Mouse (Mus musculus) lung, postnatal 4 days (tissue): ENCODE results near the gene Opa3.

Experiments
- DNase-seq, 2 experiments: peaks; one replicate each; pipeline ENCODE4 v3.0.0; 2021

The Opa3 gene

DNA sequence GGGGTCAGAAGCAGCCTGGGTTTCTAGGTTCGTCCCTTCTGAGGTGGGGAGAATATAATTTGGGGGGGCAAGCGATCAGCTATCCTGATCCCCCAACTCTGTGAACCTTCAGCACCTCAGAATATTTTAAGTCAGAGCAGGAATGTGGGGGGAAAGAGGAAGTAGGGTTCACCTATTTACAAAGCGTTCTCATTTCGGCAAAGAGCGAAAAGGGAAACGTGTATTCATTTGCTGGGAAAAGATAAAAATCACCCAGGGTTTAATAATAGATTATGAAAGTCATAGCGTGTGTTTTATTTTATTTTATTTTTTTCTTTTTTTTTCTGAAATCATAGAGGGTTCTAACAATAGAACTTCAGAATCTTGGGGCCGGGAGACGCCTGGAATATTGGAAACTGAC, 13.2 kb upstream of the Opa3 start:
- DNase-seq: no peak

DNA sequence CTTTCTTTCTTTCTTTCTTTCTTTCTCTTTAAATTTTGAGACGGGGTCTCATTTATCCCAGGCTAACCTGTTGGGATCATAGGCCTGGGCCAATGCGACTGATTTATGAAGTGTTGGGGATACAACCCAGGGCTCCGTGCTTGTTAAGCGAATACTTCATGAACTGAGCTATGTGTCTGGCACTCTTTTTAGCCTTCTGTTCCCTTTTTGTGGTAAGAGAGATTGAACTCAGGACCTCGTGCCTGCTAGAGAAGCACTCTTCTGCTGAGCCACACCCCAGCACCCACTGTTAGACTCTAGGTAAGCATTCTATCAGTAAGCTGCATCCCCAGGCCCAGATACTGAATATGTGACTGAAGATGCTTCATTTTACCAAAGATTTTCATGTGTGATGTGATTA, 10.6 kb upstream of the Opa3 start:
- DNase-seq: no peak

GRCm38 (mm10) chr7:19217944-19218343, 10.2 kb upstream of the Opa3 start:
- peak in 1 of 2 experiments; percentile 27 for DNase-seq

- DNase-seq: no peak
Observed at GRCm38 (mm10) chr7:19220061-19220460, 8.1 kb upstream of the Opa3 start.

- no peak for DNase-seq
Observed at GRCm38 (mm10) chr7:19222189-19222588, 5.9 kb upstream of the Opa3 start.

DNA sequence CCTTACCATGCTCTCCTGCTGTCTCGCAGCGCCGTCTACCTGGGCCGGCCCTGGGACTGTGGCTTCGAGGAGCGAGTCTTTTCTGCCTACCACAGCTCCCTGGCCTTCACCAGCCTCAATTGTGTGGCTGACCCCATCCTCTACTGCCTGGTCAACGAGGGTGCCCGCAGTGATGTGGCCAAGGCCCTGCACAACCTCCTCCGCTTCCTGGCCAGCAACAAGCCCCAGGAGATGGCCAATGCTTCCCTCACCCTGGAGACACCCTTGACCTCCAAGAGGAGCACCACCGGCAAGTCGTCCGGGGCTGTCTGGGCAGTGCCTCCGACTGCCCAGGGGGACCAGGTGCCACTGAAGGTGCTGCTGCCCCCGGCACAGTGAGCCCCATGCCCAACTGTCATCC, 5.3 kb upstream of the Opa3 start:
- DNase-seq: no peak

GRCm38 (mm10) chr7:19224933-19225332, 3.2 kb upstream of the Opa3 start:
- no peak for DNase-seq

- DNase-seq: peak; percentile 57 to 59
Observed at GRCm38 (mm10) chr7:19226817-19227797, 1.0 kb upstream of the Opa3 start.

DNA sequence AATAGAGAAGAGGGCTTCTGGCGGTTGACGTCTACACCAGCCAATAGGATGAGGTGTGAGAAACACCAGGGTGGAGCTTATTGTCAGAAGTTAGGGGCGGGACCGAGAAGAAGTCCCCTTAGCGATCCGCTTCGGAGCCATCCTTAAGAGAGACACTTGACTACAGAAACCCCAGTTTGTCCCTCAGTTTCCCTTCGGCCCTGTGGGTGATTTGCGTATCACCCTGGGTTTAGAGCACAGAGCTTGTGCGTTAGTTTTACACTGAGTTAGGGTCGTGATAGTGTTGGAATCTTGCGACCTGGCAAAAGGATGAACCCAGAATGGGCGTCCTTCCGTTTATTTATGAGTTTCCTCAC, 637 bp downstream of the Opa3 start:
- DNase-seq: no peak

DNA sequence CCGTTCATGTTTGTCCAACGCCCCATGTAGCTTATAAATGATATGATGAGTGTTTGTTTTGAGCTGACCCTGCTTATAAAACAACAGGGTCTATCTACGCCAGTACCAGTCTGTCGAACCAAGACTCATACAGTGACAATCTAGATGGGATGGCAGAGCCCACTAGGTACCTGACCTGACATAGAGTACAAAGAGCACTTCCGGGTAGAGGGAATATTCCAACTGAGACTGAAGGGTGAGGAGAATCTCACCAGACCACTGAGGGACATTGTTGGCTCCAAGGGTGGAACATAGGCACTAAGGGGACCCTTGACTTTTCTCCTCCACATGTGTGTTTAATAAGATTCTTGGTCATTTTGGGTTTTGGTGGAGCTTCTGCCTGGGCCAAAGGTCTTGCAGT, 1.3 kb downstream of the Opa3 start:
- no peak for DNase-seq

DNA sequence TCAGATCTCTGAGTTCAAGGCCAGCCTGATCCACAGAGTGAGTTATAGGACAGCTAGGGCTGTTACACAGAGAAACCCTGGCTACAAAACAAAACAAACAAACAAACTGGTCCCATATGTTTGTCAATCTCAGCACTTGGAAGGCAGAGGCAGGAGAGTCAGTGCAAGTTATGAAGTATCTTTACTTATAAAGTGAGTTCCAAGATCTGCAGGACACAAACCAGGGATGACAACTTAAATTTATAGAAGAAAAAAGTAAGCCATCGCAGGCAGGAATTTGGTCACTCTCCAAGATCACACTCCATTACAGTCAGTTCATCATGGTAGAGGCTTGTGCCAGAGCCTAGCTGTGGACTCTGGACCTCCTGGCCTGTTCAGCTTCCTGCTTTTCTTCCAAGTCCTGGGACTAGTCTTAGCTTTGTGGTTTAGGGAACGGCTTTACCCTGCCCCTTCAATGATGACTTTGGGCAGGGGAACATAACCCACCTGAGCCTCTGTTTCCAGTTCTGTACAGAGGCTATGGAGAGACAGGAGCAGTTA, 2.0 kb downstream of the Opa3 start:
- DNase-seq: no peak

DNA sequence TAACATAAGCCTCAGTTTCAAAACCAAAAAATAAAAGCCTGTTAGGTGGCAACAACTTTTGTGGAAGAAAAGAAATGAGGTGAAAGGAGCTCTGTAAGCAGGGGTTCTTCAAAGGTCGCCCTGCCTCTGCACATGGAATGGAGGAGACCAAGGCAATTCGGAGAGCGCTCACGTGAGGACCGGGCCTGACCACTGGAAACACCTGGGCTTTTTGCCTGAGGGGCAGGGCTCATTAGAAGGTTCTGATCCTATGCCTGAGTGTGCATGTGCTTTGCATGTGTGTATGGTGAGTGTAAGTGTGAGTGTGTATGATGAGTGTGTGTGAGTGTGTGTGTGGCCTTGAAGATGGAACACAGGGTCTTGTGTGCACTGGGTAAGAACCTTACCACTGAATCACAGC, 2.8 kb downstream of the Opa3 start:
- no peak for DNase-seq

GRCm38 (mm10) chr7:19231849-19232248, 3.7 kb downstream of the Opa3 start:
- DNase-seq: no peak

DNA sequence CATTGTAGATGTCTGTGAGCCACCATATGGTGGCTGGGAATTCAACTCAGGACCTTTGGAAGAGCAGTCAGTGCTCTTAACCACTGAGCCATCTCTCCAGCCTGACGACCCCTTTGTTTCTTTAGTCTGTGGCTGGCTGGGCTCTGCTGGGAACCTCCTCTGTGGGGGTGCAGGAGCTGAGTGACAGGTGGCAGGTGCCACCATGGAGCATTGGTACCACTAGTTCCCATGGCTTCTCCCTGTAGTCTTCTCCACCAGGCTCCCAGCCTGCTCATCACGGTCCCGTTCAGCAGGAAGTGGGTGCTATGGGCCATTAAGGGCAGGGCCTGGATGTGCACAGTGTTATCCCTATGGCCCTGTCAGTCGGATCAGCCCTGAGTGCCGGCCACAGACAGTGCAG, 6.5 kb downstream of the Opa3 start:
- no peak for DNase-seq

GRCm38 (mm10) chr7:19235092-19235671, 7.0 kb downstream of the Opa3 start:
- no peak for DNase-seq

GRCm38 (mm10) chr7:19236411-19236810, 8.3 kb downstream of the Opa3 start:
- peak in 1 of 2 experiments; percentile 27 for DNase-seq

- DNase-seq: peak in 1 of 2 experiments; percentile 44
Observed at GRCm38 (mm10) chr7:19238344-19238743, 10.2 kb downstream of the Opa3 start.

DNA sequence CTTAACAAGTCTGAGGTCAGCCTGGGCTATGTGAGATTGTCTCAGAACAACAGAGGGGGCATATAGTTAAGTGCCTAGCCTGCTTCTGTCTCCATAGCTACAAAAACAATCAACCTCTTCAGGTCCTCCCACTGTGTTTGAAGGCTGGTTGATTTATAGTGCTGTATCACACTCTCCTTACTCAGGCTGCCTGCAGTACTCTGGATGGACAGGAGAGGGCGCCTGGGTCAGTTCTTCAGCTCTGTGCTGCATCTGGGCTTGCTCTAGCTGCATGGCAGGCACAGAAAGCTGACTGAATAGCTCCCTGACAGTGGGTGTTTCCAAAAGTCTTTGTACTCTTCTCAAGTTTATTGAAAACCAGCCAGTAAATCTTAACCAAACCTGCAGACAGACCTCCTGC, 11.3 kb downstream of the Opa3 start:
- peak; percentile 87 to 91 for DNase-seq

GRCm38 (mm10) chr7:19239986-19240385, 11.9 kb downstream of the Opa3 start:
- DNase-seq: no peak

DNA sequence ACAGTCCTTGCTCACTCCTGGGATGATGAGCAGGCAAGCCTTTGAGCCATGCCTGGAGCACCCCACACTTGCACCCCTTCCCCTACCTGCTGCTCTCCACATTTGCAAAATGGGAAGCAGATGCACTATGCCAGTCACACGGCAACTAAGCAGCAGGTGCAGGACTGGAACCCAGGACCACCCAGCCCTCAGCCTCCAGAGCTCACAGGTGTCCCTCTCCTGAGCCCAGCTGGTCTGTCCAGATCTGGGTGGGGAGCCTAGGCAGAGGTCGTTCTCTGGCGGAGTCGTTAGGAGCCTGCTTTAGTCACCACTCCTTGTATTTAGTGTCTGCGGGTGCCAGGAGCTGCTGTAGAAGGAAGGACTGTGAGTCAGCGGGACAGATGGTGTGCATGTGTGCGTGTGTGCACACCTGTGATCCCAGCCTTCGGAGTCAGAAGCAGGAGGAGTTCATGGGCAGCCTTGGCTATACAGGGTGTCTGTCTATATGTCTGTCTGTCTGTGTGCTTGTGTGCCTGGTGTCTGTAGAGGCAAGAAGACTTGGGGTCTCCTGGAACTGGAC, 12.8 kb downstream of the Opa3 start:
- DNase-seq: no peak

GRCm38 (mm10) chr7:19242005-19242404, 13.9 kb downstream of the Opa3 start:
- DNase-seq: no peak

DNA sequence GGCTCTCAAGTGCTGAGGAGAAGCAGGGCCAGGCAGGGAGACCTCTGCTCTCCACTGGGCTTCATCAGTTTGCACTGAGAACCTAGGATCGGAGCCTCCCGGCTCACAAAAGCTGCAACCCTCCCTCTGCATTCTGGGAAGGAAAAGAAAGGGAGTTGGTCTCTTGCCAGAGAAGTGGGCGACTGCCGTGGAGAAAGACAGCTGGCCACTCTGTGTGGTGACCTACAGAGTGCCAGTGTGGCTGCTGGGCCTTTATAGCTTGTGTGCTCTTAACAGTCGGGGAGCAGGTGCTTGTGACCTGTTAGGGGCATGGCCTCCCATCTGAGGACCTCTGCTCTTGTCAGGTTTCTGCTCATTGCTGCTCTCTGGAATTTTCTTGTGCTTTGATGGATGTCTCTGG, 15.7 kb downstream of the Opa3 start:
- DNase-seq: no peak

DNA sequence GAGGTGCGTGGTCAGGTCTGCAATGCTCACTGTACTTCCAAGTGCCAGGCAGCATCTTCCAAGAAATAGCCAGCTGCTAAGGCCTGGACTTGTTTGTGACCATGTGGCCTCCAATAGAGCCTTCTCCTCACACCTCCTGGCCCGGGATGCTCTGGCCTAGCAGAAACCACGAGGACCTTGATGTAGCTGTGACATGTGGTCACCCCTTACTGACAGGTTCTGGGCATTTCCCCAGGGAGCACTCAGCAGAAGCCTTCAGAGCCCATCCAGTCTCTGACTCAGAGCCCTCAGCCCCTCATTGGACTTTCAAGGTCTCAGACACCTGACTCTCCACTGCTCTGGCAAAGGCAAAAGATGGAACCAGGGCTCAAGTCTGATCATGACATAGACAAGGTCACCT, 16.9 kb downstream of the Opa3 start:
- no peak for DNase-seq

GRCm38 (mm10) chr7:19246855-19247254, 18.7 kb downstream of the Opa3 start:
- DNase-seq: no peak
